Mouse (Mus musculus) myocyte (in vitro differentiated cells): ENCODE measurements around the gene H2-Ke6.

ENCODE experiments used
- CEBPB ChIP-seq: IDR thresholded peaks from 2 replicates; pipeline ENCODE4 v1.6.1; 2011; ENCODE audit warnings: mild to moderate bottlenecking, moderate library complexity; ENCODE audit not compliant: poor library complexity, insufficient read depth, severe bottlenecking
- POLR2A ChIP-seq: IDR thresholded peaks from one replicate; pipeline ENCODE4 v1.6.1; 2011; ENCODE audit warnings: low read depth, mild to moderate bottlenecking, control low read depth, moderate library complexity; ENCODE audit not compliant: insufficient read length

DNA sequence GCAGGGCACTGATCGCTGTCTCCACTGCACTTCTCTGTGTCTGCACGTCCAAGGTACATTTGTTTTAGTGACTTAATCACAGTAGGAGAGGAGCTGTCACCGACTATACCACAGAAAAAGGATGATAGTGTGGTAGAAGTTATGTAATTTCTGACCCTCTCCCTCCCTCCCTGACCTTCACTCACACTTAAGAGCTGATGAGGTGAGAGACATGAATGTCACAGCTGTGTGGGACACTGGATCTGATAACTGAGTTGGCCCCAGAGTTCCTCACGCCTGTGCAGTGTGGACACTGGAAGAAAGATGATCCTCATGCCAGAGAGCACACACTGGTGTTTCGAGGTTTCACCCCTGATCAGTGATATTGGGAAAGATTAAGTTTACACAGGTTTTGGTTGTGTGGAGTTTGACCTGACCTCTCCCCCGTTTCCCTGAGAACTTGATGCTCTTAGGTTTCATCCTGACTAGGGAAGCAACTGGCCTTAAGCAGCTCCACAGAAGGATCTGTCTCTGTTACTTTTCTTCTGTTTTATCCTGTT lies 48.3 kb downstream of the H2-Ke6 start:
- TF ChIP-seq POLR2A (no peak), CEBPB (no peak)
